Mouse (Mus musculus) midbrain, embryonic 10.5 days (tissue): Measurements from ENCODE around the gene Smtnl2. TPM values are rescaled to one million over a fixed set of nuclear protein-coding genes. Genes with fewer than 3 reads are reported as not detected.
"Not testable (repeated sequence)": the region's sequence is repeated elsewhere in the genome, so short reads cannot be mapped to it uniquely, and the experiment has no call there.

Experiments used
- DNase-seq: peaks from one replicate; pipeline ENCODE4 v3.0.0-alpha.2; 2017; ENCODE audit warnings: low spot score
- H3K27ac ChIP-seq: fragments of 300-500 bp; sonication (generic); replicated peaks from 2 replicates; pipeline ENCODE4 v1.5.1; 2016; ENCODE audit warnings: mild to moderate bottlenecking
- H3K27me3 ChIP-seq: fragments of 300-500 bp; sonication (generic); 2 replicates; pipeline ENCODE4 v1.6.1; 2016; ENCODE audit warnings: low read depth, mild to moderate bottlenecking; ENCODE audit not compliant: poor library complexity, severe bottlenecking
- H3K36me3 ChIP-seq: fragments of 300-500 bp; sonication (generic); 2 replicates; pipeline ENCODE4 v1.6.1; 2016; ENCODE audit warnings: mild to moderate bottlenecking, moderate library complexity
- H3K4me1 ChIP-seq: fragments of 300-500 bp; sonication (generic); 2 replicates; pipeline ENCODE4 v1.6.1; 2016
- H3K4me3 ChIP-seq: fragments of 300-500 bp; sonication (generic); 2 replicates; pipeline ENCODE4 v1.5.1; 2016; ENCODE audit warnings: mild to moderate bottlenecking, moderate library complexity
- H3K9me3 ChIP-seq: fragments of 300-500 bp; sonication (generic); replicated peaks from 2 replicates; pipeline ENCODE4 v1.6.1; 2016; ENCODE audit warnings: mild to moderate bottlenecking
- WGBS: fragments of 180-500 bp; shearing (Covaris S2); methylation state at CpG from one replicate; pipeline ENCODE4 v1.1.7; 2016; 5-methylcytosine and 5-hydroxymethylcytosine counted together
- polyA plus RNA-seq: library from polyadenylated mRNA; unstranded; fragments of >200 nt; fragmentation: Nextera tagmentation; extraction: Ambion mirVana; gene quantifications from 2 replicates; pipeline ENCODE4 v1.2.1, GENCODE M21; 2016

The Smtnl2 gene
- polyA plus RNA-seq, 1 experiment from 2014 or later: 13.1 TPM

DNA sequence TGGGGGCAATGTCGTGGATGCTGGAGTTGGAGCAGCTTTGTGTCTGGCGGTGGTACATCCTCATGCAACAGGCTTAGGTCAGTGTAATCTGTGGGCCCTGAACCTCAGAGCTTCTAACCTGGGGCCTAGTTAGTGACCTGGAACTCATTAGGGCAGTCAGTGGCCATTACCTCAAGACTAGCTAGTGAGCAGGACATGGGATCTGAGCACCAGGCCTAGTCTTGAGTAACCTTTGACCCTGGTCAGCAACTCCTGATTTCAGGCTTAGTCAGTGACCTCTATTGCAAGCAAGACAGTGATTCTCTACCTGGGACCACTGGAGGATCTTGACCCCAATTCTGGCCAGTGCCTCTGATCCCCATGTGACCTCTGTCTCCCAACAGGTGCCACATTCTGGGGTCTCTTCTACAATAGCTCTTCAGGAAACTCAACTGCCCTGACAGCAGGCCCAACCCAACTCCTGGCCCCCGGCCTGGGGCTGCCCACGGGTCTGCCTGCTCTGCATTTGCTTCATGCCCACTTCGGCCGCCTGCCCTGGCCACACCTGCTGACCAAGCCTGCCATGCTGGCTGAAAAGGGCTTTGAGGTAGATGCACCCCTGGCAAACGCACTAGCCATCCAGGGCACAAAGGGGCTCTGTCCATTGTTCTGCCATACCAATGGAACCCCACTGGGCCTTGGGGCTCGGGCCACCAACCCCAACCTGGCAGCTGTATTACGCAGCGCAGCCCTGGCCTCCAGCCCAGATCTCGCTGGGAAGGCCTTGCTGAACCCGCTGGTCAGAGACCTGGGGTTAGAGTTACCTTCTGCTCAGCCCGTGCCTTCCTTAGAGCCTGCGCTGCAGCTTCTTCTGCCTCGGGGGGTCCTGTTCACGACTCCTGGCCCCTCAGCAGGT is 25.5 kb upstream of the Smtnl2 start:
- DNase-seq: no peak
- Histone ChIP-seq H3K27me3 (0 out of 2 replicates have a peak, but pooled peaks cover 4% of the 10 kb centered on the region), H3K4me1 (peaks cover 18% of the 10 kb centered on the region), H3K27ac (no peak overlapping the region), H3K4me3 (no peak overlapping the region), H3K36me3 (no peaks in the 10 kb centered on the region), H3K9me3 (no peaks in the 10 kb centered on the region)
- WGBS: 85% methylated on average over 16 of the region's 16 CpGs

DNA sequence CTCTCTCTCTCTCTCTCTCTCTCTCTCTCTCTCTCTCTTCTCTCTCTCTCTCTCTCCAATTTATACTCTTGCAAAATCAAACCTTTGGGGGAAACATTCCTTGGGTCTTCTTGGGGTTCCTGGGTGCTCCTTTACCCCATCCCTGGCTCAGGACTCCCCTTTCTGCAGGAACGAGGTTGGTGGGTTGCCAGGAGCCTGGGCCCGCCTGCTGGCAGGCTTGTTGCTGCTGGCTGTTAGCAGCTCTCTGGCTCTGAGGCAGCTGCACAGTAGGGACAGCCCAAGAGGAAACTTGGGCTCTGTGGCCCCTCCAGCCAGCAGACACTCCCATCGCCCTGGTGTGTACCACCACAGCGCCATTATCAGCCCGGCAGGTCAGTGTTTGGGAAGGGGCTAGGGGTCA is 24.8 kb upstream of the Smtnl2 start:
- peaks cover 12% of the 10 kb centered on the region for H3K4me1 ChIP-seq
- H3K27ac ChIP-seq: peak overlapping the region; percentile 33; the same call in 1 of the 2 replicates
- H3K27me3 ChIP-seq: 0 out of 2 replicates have a peak, but pooled peaks cover 4% of the 10 kb centered on the region
- DNase-seq: no peak
- H3K4me3 ChIP-seq: no peak overlapping the region
- no peaks in the 10 kb centered on the region for H3K9me3 ChIP-seq
- WGBS: 82% methylated on average over 5 of the region's 5 CpGs
- H3K36me3 ChIP-seq: no peaks in the 10 kb centered on the region

- no peak for DNase-seq
- Histone ChIP-seq H3K27ac (no peak overlapping the region), H3K27me3 (0 out of 2 replicates have a peak, but pooled peaks cover 4% of the 10 kb centered on the region), H3K4me1 (peaks cover 12% of the 10 kb centered on the region), H3K9me3 (no peaks in the 10 kb centered on the region), H3K36me3 (no peaks in the 10 kb centered on the region), H3K4me3 (no peak overlapping the region)
- WGBS: 48% methylated on average over 2 of the region's 2 CpGs
These were observed 24.2 kb upstream of the Smtnl2 start for GRCm38 (mm10) chr11:72435694-72436045.

DNA sequence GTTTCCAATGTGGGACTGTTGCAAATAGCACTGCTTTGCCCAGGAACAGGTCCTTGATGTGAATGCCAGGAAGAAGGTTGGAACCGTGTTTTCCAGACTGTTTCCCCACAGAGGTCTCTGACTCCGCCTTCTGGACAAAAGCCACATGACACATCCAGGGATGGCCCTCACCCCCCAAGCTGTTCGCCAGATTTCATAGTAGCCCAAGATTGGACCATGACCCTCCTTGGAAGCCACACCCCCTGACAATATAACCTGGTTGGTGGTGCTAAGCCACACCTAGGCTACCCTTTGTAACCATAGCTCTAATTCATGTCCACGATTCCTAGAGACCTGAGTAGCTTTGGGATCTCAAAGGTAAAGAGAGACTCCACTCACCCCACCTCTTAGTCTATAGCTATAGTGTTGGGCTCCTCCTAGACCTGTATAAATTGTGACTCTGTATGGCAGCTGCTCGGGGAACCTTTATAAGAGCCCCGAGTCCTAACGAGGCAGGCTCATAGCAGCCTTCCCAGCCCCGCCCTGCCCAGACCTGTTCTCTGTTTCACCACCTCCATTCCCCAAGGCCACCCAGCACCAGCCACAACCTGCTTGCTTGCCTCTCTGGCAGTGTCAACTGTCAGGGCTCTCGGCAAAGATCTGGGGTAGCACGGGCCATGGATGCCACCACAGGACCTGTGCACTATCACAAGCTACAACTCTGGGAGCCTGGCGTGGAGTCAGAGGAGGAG is 23.6 kb upstream of the Smtnl2 start, which contains the start of gene Ggt6:
TSS of gene Ggt6 (plus strand) at position 564 of the 731 bp plus-strand sequence.
- H3K27me3 ChIP-seq: 0 out of 2 replicates have a peak, but pooled peaks cover 4% of the 10 kb centered on the region
- no peaks in the 10 kb centered on the region for H3K36me3 ChIP-seq
- peak within 1 kb of the TSS; percentile 33; the same call in 1 of the 2 replicates for H3K27ac ChIP-seq
- DNase-seq: no peak
- no peak within 1 kb of the TSS for H3K4me3 ChIP-seq
- H3K4me1 ChIP-seq: peaks cover 12% of the 10 kb centered on the region
- no peaks in the 10 kb centered on the region for H3K9me3 ChIP-seq
- WGBS: 70% methylated on average over 11 of the region's 11 CpGs

- not testable (repeated sequence) for H3K27ac ChIP-seq, H3K36me3 ChIP-seq, H3K9me3 ChIP-seq, H3K4me3 ChIP-seq, H3K27me3 ChIP-seq, DNase-seq, H3K4me1 ChIP-seq
- 67% methylated on average over 9 of the region's 9 CpGs for WGBS
These were observed 19.0 kb upstream of the Smtnl2 start for GRCm38 (mm10) chr11:72430311-72431068.

GRCm38 (mm10) chr11:72429288-72429690 is 17.8 kb upstream of the Smtnl2 start:
- H3K27me3 ChIP-seq: no peaks in the 10 kb centered on the region
- DNase-seq: peak; percentile 73
- no peaks in the 10 kb centered on the region for H3K36me3 ChIP-seq
- 57% methylated on average over 7 of the region's 7 CpGs for WGBS
- H3K9me3 ChIP-seq: peaks cover 1% of the 10 kb centered on the region; the same call in 1 of the 2 replicates
- peak overlapping the region; percentile 31 for H3K4me3 ChIP-seq
- peak overlapping the region; percentile 59; the same call in 1 of the 2 replicates for H3K27ac ChIP-seq
- H3K4me1 ChIP-seq: no peaks in the 10 kb centered on the region; the same call in 1 of the 2 replicates

DNA sequence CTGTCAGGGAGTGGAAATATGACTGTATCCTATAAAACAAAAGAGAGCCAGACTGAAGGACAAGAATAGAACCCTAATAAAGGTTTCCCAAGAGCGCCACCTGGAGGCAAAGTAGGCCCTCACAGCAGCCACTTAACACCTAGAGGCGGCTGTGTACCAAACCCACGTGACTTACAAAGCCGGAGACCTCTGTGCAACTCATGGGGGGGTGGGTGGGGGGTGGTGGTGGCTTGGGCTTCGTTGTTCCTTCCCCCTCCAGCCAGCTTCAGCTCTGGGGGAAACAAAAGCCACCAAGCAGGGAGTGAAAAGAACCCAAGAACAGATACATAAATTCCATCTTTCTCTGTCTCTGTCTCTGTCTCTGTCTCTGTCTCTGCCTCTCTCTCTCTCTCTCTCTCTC is 17.2 kb upstream of the Smtnl2 start:
- Histone ChIP-seq H3K27ac (no peak overlapping the region; the same call in 1 of the 2 replicates), H3K4me3 (no peak overlapping the region), H3K27me3 (no peaks in the 10 kb centered on the region), H3K4me1 (no peaks in the 10 kb centered on the region; the same call in 1 of the 2 replicates), H3K36me3 (no peaks in the 10 kb centered on the region), H3K9me3 (peaks cover 3% of the 10 kb centered on the region; the same call in 1 of the 2 replicates)
- WGBS: 1% methylated on average over 5 of the region's 5 CpGs
- peak; percentile 72 for DNase-seq

GRCm38 (mm10) chr11:72426884-72427283 is 15.4 kb upstream of the Smtnl2 start:
- H3K36me3 ChIP-seq: no peaks in the 10 kb centered on the region

GRCm38 (mm10) chr11:72425201-72425600 is 13.7 kb upstream of the Smtnl2 start:
- Histone ChIP-seq H3K27ac (no peak overlapping the region), H3K27me3 (no peaks in the 10 kb centered on the region), H3K9me3 (peaks cover 3% of the 10 kb centered on the region; the same call in 1 of the 2 replicates), H3K4me1 (no peaks in the 10 kb centered on the region; the same call in 1 of the 2 replicates), H3K4me3 (no peak overlapping the region), H3K36me3 (no peaks in the 10 kb centered on the region)
- no peak for DNase-seq

More at GRCm38 (mm10) chr11:72426884-72427283, 15.4 kb upstream of the Smtnl2 start:
- H3K27ac ChIP-seq: no peak overlapping the region
- no peak overlapping the region for H3K4me3 ChIP-seq
- peaks cover 3% of the 10 kb centered on the region; the same call in 1 of the 2 replicates for H3K9me3 ChIP-seq
- H3K27me3 ChIP-seq: no peaks in the 10 kb centered on the region
- no peaks in the 10 kb centered on the region; the same call in 1 of the 2 replicates for H3K4me1 ChIP-seq
- no peak for DNase-seq

DNA sequence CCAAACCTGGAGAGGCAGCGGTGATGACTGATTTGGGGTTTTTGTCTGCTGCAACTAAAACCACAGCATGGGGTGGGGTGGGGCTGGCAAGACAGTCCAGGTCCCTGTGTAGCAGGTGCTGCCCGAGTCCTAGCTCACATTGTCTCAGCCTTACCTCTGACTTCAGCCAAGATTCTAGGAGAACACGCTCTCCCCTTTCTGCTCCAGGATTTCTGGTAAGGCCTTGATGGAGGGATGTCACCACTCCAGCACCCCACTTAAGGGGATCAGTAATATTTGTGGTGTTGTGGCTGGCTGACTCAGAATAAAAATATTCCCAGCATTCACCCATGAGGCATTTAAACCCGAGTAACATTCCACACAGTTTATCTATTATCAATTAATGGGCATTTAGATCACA is 12.2 kb upstream of the Smtnl2 start:
- DNase-seq: no peak
- Histone ChIP-seq H3K9me3 (peaks cover 3% of the 10 kb centered on the region; the same call in 1 of the 2 replicates), H3K27me3 (no peaks in the 10 kb centered on the region), H3K27ac (no peak overlapping the region), H3K4me3 (no peak overlapping the region), H3K4me1 (no peaks in the 10 kb centered on the region; the same call in 1 of the 2 replicates), H3K36me3 (no peaks in the 10 kb centered on the region)
- WGBS: 91% methylated on average over 4 of the region's 4 CpGs

- DNase-seq: no peak
- no peaks in the 10 kb centered on the region for H3K27me3 ChIP-seq
- no peak overlapping the region for H3K27ac ChIP-seq
- peaks cover 18% of the 10 kb centered on the region for H3K4me1 ChIP-seq
- WGBS: 91% methylated on average over 11 of the region's 11 CpGs
- H3K4me3 ChIP-seq: no peak overlapping the region
- H3K9me3 ChIP-seq: 0 out of 2 replicates have a peak, but pooled peaks cover 3% of the 10 kb centered on the region
- H3K36me3 ChIP-seq: no peaks in the 10 kb centered on the region
These were observed 10.2 kb upstream of the Smtnl2 start for GRCm38 (mm10) chr11:72421518-72422278.
